Mouse (Mus musculus): Measurements from ENCODE around the gene Adcy1.
A peak's percentile ranks its signal among the peaks of the same experiment; 100 is the strongest.

Gene Adcy1

GRCm38 (mm10) chr11:7138370-7138769 is 75.1 kb downstream of the Adcy1 start:
- no peak for DNase-seq

GRCm38 (mm10) chr11:7140449-7140848 is 77.2 kb downstream of the Adcy1 start:
- DNase-seq: no peak

GRCm38 (mm10) chr11:7142725-7143124 is 79.4 kb downstream of the Adcy1 start:
- no peak for DNase-seq

- DNase-seq: no peak
Observed at GRCm38 (mm10) chr11:7144369-7144768, 81.1 kb downstream of the Adcy1 start.

GRCm38 (mm10) chr11:7145221-7145620 is 81.9 kb downstream of the Adcy1 start:
- DNase-seq: no peak

GRCm38 (mm10) chr11:7147536-7147935 is 84.2 kb downstream of the Adcy1 start:
- DNase-seq: no peak

- no peak for DNase-seq
Observed at GRCm38 (mm10) chr11:7147945-7148344, 84.7 kb downstream of the Adcy1 start.

- DNase-seq: no peak
Observed at GRCm38 (mm10) chr11:7149471-7149870, 86.2 kb downstream of the Adcy1 start.

- peak; percentile 68 for DNase-seq
Observed at GRCm38 (mm10) chr11:7150511-7150910, 87.2 kb downstream of the Adcy1 start.

- DNase-seq: no peak
Observed at GRCm38 (mm10) chr11:7152371-7152770, 89.1 kb downstream of the Adcy1 start.

- no peak for DNase-seq
Observed at GRCm38 (mm10) chr11:7153081-7153480, 89.8 kb downstream of the Adcy1 start.

GRCm38 (mm10) chr11:7156427-7156826 is 93.1 kb downstream of the Adcy1 start:
- no peak for DNase-seq

- no peak for DNase-seq
Observed at GRCm38 (mm10) chr11:7158196-7158595, 94.9 kb downstream of the Adcy1 start.

GRCm38 (mm10) chr11:7160146-7160545 is 96.9 kb downstream of the Adcy1 start:
- peak; percentile 58 for DNase-seq

GRCm38 (mm10) chr11:7160637-7161101 is 97.4 kb downstream of the Adcy1 start:
- DNase-seq: no peak

GRCm38 (mm10) chr11:7161502-7162174 is 98.3 kb downstream of the Adcy1 start:
- no peak for DNase-seq

- no peak for DNase-seq
Observed at GRCm38 (mm10) chr11:7164416-7164815, 101.1 kb downstream of the Adcy1 start.

GRCm38 (mm10) chr11:7169645-7170044 is 106.4 kb downstream of the Adcy1 start:
- no peak for DNase-seq

GRCm38 (mm10) chr11:7173664-7174063 is 110.4 kb downstream of the Adcy1 start:
- DNase-seq: no peak

- no peak for DNase-seq
Observed at GRCm38 (mm10) chr11:7178724-7179123, 115.4 kb downstream of the Adcy1 start.

- no peak for DNase-seq
Observed at GRCm38 (mm10) chr11:7179276-7179675, 116.0 kb downstream of the Adcy1 start.

- DNase-seq: no peak
Observed at GRCm38 (mm10) chr11:7182409-7183042, 119.2 kb downstream of the Adcy1 start.

- no peak for DNase-seq
Observed at GRCm38 (mm10) chr11:7184420-7184819, 121.1 kb downstream of the Adcy1 start.

GRCm38 (mm10) chr11:7187472-7187871 is 124.2 kb downstream of the Adcy1 start:
- DNase-seq: no peak

- no peak for DNase-seq
Observed at GRCm38 (mm10) chr11:7188469-7188868, 125.2 kb downstream of the Adcy1 start, which contains the start of gene Gm11985. Gene Gm11985, minus strand, starts transcription at chr11:7188569.

Measured in cerebellum, adult 11 months (tissue).